Mouse (Mus musculus) frontal cortex, postnatal 36 days (tissue): ENCODE data around the gene Prss54.
A peak's percentile ranks its signal among the peaks of the same experiment; 100 is the strongest.

ENCODE experiments used
- DNase-seq, 2 experiments: peaks; one replicate each; pipeline ENCODE4 v3.0.0; 2022; ENCODE audit warnings: low spot score in 2 of 2

Gene Prss54

DNA sequence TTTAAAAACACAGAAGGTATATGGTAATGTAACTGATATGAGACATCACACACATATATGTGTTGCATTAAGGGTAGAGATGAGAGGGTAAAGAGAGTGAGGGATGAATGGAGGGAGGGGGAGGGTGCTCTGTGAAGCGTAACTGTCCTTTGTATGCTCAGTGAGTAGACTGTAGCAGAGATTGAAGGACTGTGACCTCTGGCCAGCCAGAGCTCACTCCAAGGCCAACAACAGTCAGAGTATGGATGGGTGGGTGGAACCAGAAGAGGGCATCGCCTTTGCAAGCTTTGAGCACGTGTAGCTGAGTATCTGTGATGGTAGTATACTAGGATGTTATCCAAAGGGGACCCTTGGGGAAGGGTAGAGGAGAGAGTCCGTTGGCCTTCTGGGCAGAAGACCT, 24.6 kb downstream of the Prss54 start:
- DNase-seq, result no peak

GRCm38 (mm10) chr8:95549871-95550829, 26.0 kb downstream of the Prss54 start:
- peak in 1 of 2 experiments; percentile 19 for DNase-seq

DNA sequence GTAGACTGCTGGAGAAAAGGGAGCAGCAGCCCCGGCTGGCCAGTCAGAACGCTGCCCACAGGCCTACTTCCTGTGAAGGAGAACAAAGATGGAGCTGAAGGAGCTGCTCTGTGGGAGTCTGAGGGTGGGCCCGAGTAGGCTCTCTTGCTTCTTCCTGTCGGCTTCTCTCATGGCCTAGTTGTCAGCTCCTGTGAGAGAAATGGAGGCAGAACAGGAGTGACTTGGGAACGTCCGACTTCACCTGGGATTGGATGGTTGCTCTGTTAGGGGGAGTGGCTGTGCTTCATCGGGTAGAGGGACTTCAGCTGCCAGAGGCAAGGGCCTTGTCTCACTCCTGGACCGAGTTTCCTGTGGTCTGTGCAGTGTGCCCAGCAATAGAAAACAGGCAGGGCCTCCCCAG, 28.2 kb downstream of the Prss54 start:
- no peak for DNase-seq

GRCm38 (mm10) chr8:95546986-95547385, 29.2 kb downstream of the Prss54 start:
- DNase-seq, result no peak

GRCm38 (mm10) chr8:95545815-95546214, 30.3 kb downstream of the Prss54 start:
- DNase-seq, result no peak

DNA sequence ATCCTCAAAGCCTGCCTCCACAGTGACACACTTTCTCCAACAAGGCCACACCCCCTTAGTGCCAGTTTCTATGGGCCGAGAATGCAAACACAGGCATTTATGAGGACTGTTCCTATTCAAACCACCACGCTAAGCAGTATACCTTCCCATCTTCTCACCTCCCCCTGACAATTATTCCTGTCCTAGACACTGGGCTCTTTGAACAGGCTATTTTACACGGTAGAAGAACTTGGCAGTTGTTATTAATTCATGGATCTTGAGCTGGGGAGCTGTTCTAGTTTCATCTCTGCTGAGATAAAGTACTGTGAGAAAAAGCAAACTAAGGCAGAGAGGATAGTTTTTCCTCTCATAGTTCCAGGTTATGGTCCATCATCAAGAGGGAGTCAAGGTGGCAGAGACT, 33.1 kb downstream of the Prss54 start:
- no peak for DNase-seq

DNA sequence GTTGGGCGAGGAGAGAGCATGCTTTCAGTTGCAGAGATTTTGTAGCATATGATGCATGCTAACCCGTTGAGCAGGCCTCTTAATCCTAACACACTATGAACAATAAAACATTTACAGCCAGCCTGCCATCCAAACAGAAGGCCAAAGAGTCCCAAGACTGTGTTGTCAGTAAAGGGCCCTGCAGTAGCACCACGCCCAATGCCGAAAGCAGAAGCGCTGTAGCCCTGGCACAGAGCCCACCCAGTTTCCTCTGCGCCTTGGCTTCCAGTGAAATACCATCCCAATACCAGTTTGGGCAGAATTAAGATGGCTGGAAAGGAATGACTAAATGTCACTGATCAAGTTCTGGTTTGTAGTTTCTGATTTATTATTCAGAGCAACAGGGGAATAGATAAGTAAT, 33.9 kb downstream of the Prss54 start:
- no peak for DNase-seq

- peak in 1 of 2 experiments; percentile 23 for DNase-seq
Measured at GRCm38 (mm10) chr8:95539487-95539886, 36.7 kb downstream of the Prss54 start.

GRCm38 (mm10) chr8:95533584-95534387, 42.4 kb downstream of the Prss54 start, which contains the start of gene Ccdc113:
Gene Ccdc113, plus strand, starts transcription at chr8:95534085.
- DNase-seq, result peak; percentile 70 to 72

DNA sequence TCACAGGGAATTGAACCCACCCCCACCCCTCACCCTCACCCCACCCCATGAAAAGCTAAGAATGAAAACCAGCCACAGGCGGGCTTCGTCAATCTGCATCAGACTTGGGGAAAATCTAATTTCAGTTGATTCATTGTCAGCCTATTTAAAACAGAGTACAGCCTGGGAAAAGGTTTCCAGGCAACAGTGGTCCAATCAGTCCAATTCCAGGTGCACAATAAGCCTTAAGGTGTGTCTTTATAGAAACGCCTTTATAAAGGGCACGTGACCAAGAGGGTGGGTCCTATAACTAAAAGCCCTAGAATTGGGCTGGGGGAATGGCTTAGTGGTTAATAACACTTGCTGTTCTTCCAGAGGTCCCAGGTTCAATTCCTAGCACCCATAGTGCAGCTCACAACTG, 43.9 kb downstream of the Prss54 start:
- no peak for DNase-seq

DNA sequence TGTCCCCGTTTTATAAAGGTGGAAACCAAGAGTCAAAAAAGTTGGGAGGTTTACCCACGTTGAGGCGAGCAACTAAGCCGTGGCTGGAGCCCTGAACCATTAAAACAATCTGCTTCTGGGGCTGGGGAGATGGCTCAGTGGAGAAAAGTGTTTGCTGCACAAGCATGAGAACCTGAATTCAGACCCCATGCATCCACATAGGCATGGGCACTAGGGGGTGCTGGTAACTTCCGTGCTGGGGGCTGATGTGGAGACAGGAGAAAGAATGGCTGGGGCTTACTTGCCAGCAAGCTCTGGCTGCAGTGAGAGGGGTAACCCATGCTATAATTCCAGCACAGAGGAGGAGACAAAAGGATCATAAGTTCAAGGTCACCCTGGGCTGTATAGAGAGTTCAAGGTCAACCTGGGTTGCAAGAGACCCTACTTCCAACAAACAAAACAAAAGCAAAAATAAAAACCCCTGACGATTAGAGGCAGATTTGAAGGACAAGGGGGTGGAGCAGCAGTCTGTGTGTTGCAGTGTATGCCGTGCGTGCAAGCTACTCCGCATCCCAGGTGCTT, 47.3 kb downstream of the Prss54 start:
- DNase-seq, result no peak

DNA sequence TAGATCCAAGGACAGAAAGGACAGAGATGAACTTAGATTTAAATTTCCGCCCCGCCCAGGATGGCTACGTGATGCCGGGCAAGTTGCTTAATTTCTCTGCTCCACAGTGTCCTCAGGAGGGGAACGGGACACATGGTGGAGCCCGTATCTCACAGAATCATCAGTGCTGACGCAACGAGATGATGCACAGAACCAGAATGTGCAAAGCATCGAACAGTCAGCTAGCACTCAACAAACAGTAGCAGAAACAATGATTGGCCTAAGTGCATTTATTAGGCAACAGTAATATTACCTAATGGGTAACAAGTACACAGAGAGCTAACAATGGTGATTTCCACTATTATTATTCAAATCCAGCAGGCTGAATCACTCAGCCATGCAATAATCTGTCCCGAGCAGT, 47.9 kb downstream of the Prss54 start:
- DNase-seq, result no peak

DNA sequence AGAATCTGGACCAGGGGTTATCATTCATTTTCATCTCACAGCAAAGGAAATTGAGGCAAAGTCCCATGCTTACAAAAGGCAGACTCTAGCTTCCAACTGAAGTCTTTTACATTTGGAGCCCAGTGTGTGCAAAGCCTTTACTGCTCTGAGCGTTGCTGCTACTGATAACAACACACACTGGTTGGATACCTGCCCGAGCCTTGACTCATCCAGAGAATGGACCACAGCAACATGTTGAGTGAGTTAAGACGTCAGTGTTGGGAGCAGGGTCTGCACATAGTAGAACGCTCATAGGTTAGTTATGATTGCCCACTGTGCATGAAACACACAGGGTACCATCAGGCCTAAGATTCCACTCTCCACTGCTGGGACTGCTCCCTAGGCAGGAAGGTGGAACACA, 52.1 kb downstream of the Prss54 start:
- no peak for DNase-seq

DNA sequence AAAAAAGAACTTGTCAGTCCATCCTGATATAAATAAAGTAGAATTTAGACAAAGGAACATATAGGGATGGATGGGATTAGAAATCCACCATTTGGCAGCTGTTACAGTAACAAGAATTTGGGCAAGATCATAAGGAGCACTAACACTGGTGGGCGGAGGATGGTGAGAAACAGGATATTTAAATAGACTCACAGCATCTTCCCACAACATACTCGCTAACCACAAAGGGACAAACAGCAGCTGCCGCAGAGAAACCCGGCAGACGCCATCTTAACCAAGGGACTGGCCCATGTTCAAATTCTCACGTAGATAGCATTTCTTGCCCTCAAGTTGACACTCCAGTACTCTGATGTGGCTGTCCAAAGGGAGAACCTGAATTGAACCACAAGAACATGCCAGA, 59.2 kb downstream of the Prss54 start:
- DNase-seq, result peak in 1 of 2 experiments; percentile 73

- DNase-seq, result no peak
Measured at GRCm38 (mm10) chr8:95513219-95513618, 62.9 kb downstream of the Prss54 start.

- peak; percentile 13 to 44 for DNase-seq
Measured at GRCm38 (mm10) chr8:95512257-95512656, 63.9 kb downstream of the Prss54 start.
